Mouse (Mus musculus) intestine, embryonic 16.5 days (tissue): Measurements from ENCODE around the gene Cpne4. TPM values are rescaled to one million over a fixed set of nuclear protein-coding genes. Genes with fewer than 3 reads are reported as not detected.
A peak's percentile ranks its signal among the peaks of the same experiment; 100 is the strongest.

ENCODE experiments used
- ATAC-seq: fragments of 200-750 bp; cut with Nextera tagmentation; 2 replicates; pipeline ENCODE4 v1.8.0; 2017; ENCODE audit warnings: moderate TSS enrichment, moderate library complexity
- H3K27ac ChIP-seq: fragments of 300-500 bp; sonication (generic); 2 replicates; pipeline ENCODE4 v1.5.1; 2014; ENCODE audit warnings: mild to moderate bottlenecking, low read length
- H3K27me3 ChIP-seq: fragments of 300-500 bp; sonication (generic); replicated peaks from 2 replicates; pipeline ENCODE4 v1.6.1; 2014; ENCODE audit warnings: low read length, control low read depth, mixed read lengths; ENCODE audit not compliant: control insufficient read depth, insufficient read depth
- H3K36me3 ChIP-seq: fragments of 300-500 bp; sonication (generic); 2 replicates; pipeline ENCODE4 v1.6.1; 2014; ENCODE audit warnings: low read length, control low read depth; ENCODE audit not compliant: control insufficient read depth, insufficient read depth
- H3K4me1 ChIP-seq: fragments of 300-500 bp; sonication (generic); 2 replicates; pipeline ENCODE4 v1.6.1; 2014; ENCODE audit warnings: low read length, control low read depth, mixed read lengths; ENCODE audit not compliant: control insufficient read depth, insufficient read depth
- H3K4me2 ChIP-seq: fragments of 300-500 bp; sonication (generic); 2 replicates; pipeline ENCODE4 v1.6.1; 2014; ENCODE audit warnings: low read depth, low read length, control low read depth
- H3K4me3 ChIP-seq: fragments of 300-500 bp; sonication (generic); 2 replicates; pipeline ENCODE4 v1.5.1; 2014; ENCODE audit warnings: mild to moderate bottlenecking, low read length
- H3K9ac ChIP-seq: fragments of 300-500 bp; sonication (generic); 2 replicates; pipeline ENCODE4 v1.6.1; 2014; ENCODE audit warnings: low read depth, low read length
- H3K9me3 ChIP-seq: fragments of 300-500 bp; sonication (generic); 2 replicates; pipeline ENCODE4 v1.6.1; 2016; ENCODE audit warnings: low read length, control low read depth; ENCODE audit not compliant: control insufficient read depth
- WGBS: fragments of 180-500 bp; shearing (Covaris S2); extraction: QIAGEN DNeasy Blood & Tissue Kit; methylation state at CpG from one replicate; pipeline ENCODE4 v1.1.7; 2014; 5-methylcytosine and 5-hydroxymethylcytosine counted together
- polyA plus RNA-seq: library from polyadenylated mRNA; unstranded; fragments of >200 nt; fragmentation: Nextera tagmentation; extraction: Ambion mirVana; gene quantifications from 2 replicates; pipeline ENCODE4 v1.2.1, GENCODE M21; 2015

Gene Cpne4
- polyA plus RNA-seq, 1 experiment from 2014 or later = 1.1 TPM

GRCm38 (mm10) chr9:104890517-104890916, 343.4 kb downstream of the Cpne4 start:
- H3K9me3 ChIP-seq = no peaks in the 10 kb centered on the region
- no peak overlapping the region for H3K4me3 ChIP-seq
- H3K27ac ChIP-seq = no peak overlapping the region
- H3K4me2 ChIP-seq = no peak overlapping the region
- no peaks in the 10 kb centered on the region for H3K36me3 ChIP-seq
- no peak for ATAC-seq
- H3K9ac ChIP-seq = no peak overlapping the region
- no peaks in the 10 kb centered on the region for H3K27me3 ChIP-seq
- WGBS = 84% methylated on average over 3 of the region's 3 CpGs
- no peaks in the 10 kb centered on the region for H3K4me1 ChIP-seq

DNA sequence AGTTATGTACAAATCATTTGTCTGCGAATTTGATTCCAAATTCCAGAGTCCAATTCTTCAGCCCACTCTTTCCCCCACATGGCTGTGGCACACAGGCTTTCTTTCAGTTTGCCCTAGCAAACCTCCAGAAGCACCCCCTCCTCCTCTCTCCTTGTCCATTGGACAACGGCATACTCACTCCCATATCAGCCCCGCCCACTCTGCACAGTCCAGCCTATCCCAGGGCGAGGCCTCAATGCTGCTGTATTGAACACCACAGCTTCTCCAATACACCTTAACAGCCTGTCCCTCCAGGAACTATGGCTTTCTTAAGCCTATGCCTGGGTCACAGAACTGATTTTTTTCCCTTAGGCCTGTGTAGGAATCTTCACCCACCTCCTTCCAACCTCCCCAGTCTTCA, 348.3 kb downstream of the Cpne4 start:
- Histone ChIP-seq H3K36me3 (no peaks in the 10 kb centered on the region), H3K27me3 (no peaks in the 10 kb centered on the region), H3K4me2 (no peak overlapping the region), H3K27ac (no peak overlapping the region), H3K4me3 (no peak overlapping the region), H3K9ac (no peak overlapping the region), H3K4me1 (no peaks in the 10 kb centered on the region), H3K9me3 (no peaks in the 10 kb centered on the region)
- ATAC-seq = peak; percentile 60; the same call in 1 of the 2 replicates
- 70% methylated on average over 4 of the region's 4 CpGs for WGBS

DNA sequence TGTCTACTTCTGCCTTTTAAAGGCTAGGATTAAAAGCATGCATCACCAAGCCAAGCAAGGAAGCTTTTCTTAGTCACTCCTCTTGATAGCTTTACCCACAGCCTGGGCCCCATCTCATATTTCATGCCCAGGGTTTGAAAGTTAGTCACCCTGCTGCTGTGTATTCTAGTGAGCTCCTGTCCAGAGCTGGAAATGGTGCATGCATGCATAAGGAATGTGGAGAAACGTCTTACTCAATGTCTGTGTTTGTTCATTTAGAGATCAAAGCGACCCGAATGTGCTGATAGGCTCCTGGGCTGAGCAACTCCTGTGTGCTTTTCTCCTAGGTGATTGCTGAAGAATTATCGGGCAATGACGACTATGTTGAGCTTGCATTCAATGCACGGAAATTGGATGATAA, 354.0 kb downstream of the Cpne4 start:
- H3K9ac ChIP-seq = no peak overlapping the region
- no peak overlapping the region for H3K4me2 ChIP-seq
- H3K9me3 ChIP-seq = no peaks in the 10 kb centered on the region
- 41% methylated on average over 6 of the region's 6 CpGs for WGBS
- ATAC-seq = peak; percentile 67
- H3K27me3 ChIP-seq = no peaks in the 10 kb centered on the region
- H3K4me1 ChIP-seq = no peaks in the 10 kb centered on the region
- H3K27ac ChIP-seq = no peak overlapping the region
- no peak overlapping the region for H3K4me3 ChIP-seq
- no peaks in the 10 kb centered on the region for H3K36me3 ChIP-seq

DNA sequence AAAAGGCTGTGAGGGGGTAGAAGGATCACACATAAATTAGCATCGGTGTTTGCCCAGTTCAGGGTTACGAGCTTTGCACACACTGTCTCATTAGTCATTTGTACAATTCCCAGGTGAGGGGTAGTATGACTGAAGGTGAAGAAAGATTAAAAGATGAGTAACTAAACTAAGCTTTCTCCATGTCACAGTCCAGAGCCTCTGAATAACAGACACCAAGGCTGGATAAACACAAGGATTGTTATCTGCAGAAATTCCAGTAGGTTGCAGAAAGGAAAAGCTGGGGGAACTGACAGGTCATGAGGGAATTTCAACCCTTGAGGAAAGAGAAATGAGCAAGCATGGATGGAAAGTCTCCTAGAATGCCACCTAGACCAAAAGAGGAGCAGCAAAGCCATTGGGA, 354.7 kb downstream of the Cpne4 start:
- Histone ChIP-seq H3K4me3 (no peak overlapping the region), H3K27ac (no peak overlapping the region), H3K4me2 (no peak overlapping the region), H3K36me3 (no peaks in the 10 kb centered on the region), H3K9ac (no peak overlapping the region), H3K27me3 (no peaks in the 10 kb centered on the region), H3K9me3 (no peaks in the 10 kb centered on the region), H3K4me1 (no peaks in the 10 kb centered on the region)
- WGBS = 47% methylated on average over 2 of the region's 2 CpGs
- no peak for ATAC-seq

- no peak for ATAC-seq
- no peak overlapping the region for H3K4me2 ChIP-seq
- no peaks in the 10 kb centered on the region for H3K27me3 ChIP-seq
- no peaks in the 10 kb centered on the region for H3K4me1 ChIP-seq
- 70% methylated on average over 2 of the region's 2 CpGs for WGBS
- H3K4me3 ChIP-seq = no peak overlapping the region
- no peaks in the 10 kb centered on the region for H3K36me3 ChIP-seq
- no peak overlapping the region for H3K9ac ChIP-seq
- no peaks in the 10 kb centered on the region for H3K9me3 ChIP-seq
- no peak overlapping the region for H3K27ac ChIP-seq
These were observed 365.6 kb downstream of the Cpne4 start for GRCm38 (mm10) chr9:104912686-104913085.

- H3K4me1 ChIP-seq = no peaks in the 10 kb centered on the region
- no peak overlapping the region for H3K4me3 ChIP-seq
- no peaks in the 10 kb centered on the region for H3K9me3 ChIP-seq
- no peak overlapping the region for H3K27ac ChIP-seq
- no peak overlapping the region for H3K4me2 ChIP-seq
- no peaks in the 10 kb centered on the region for H3K36me3 ChIP-seq
- H3K9ac ChIP-seq = no peak overlapping the region
- 80% methylated on average over 2 of the region's 2 CpGs for WGBS
- no peaks in the 10 kb centered on the region for H3K27me3 ChIP-seq
- ATAC-seq = no peak
These were observed 366.2 kb downstream of the Cpne4 start for GRCm38 (mm10) chr9:104913327-104913726.

DNA sequence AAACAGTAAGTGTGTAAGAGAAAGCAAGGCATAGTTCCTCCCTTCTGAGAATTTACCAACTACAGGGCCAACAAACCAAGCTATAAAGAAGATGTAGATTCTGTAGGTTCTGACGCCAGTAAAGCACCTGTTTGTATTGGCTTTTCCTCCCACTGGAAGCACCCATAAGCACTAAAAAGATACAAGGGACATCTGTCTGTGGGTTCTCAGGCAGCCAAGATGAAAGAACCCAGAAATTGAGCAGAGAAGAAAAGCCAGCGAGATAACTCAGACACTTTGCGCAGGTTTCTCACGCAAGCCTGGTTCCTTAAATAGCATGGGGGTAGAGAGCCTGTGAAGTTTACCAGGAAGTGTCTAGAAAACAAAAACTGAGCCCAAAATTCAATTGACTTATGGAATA, 374.1 kb downstream of the Cpne4 start:
- 88% methylated on average over 4 of the region's 4 CpGs for WGBS
- Histone ChIP-seq H3K4me1 (no peaks in the 10 kb centered on the region), H3K4me3 (no peak overlapping the region), H3K4me2 (no peak overlapping the region), H3K27ac (no peak overlapping the region), H3K36me3 (no peaks in the 10 kb centered on the region), H3K27me3 (no peaks in the 10 kb centered on the region), H3K9me3 (no peaks in the 10 kb centered on the region), H3K9ac (no peak overlapping the region)
- ATAC-seq = no peak

DNA sequence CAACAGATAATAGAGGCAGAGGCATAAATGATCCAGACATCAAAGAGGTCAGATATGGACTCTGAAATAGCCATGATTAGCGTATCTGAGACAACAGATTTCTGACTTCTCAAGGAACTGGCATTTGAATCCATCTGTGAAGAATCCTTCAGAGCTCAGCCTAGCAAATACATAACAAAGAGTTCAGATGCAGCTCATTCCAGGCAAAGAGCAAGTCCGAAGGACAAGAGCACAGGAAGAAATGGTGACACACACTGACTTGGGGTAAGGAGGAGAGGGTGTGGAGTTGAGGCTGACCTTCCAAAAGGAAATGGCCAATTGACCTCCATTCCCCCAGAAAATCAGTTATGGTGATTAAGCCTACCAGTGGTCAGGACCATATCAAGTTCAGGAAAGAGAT, 375.0 kb downstream of the Cpne4 start:
- ATAC-seq = no peak
- Histone ChIP-seq H3K4me1 (no peaks in the 10 kb centered on the region), H3K36me3 (no peaks in the 10 kb centered on the region), H3K9ac (no peak overlapping the region), H3K27ac (no peak overlapping the region), H3K4me3 (no peak overlapping the region), H3K27me3 (no peaks in the 10 kb centered on the region), H3K9me3 (no peaks in the 10 kb centered on the region), H3K4me2 (no peak overlapping the region)
- WGBS = 74% methylated on average over 2 of the region's 2 CpGs

DNA sequence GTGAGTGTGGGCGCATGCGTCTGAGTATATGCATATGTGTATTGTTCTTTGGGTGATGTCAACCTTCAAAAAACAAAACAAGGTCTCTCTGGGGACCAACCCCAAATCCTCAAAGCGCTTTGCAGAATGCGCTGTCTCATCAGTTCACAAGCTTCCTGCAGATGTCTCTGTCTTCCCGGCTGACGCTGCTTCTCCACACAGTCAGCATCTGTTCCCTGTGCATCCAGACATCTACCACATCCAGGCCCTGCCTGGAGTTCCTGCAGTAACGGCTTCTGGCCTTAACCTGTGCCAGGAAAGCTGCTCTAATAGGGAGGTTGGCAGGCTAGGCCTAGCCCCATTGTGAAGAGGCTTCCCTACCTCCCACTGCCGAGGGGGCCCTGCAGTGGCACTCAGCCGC, 381.7 kb downstream of the Cpne4 start:
- no peak overlapping the region for H3K27ac ChIP-seq
- H3K4me1 ChIP-seq = no peaks in the 10 kb centered on the region
- H3K36me3 ChIP-seq = no peaks in the 10 kb centered on the region
- 76% methylated on average over 9 of the region's 9 CpGs for WGBS
- no peaks in the 10 kb centered on the region for H3K27me3 ChIP-seq
- H3K9ac ChIP-seq = no peak overlapping the region
- H3K4me2 ChIP-seq = no peak overlapping the region
- no peak overlapping the region for H3K4me3 ChIP-seq
- H3K9me3 ChIP-seq = no peaks in the 10 kb centered on the region
- no peak for ATAC-seq

DNA sequence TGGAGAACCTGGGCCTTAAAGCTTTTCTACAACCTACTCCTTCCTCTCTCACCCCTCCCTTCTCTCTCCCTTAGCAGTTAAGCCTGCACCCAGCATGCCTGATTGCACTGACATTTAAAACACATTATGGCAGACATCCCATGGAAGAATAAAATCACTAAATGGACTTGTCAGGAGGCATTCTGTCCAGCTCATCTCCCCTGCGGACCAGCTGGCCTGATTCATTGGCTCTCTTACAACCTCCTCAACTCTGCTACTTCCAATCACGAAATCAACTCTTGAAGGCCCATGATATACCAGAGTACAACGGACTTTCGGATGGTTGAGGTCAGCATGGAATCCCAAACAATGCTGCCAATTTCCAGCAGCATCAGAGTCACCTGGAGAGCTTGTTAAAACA, 393.3 kb downstream of the Cpne4 start:
- Histone ChIP-seq H3K9me3 (no peaks in the 10 kb centered on the region), H3K4me1 (no peaks in the 10 kb centered on the region), H3K9ac (no peak overlapping the region), H3K4me3 (no peak overlapping the region), H3K27ac (no peak overlapping the region), H3K4me2 (no peak overlapping the region), H3K27me3 (no peaks in the 10 kb centered on the region), H3K36me3 (no peaks in the 10 kb centered on the region)
- no peak for ATAC-seq
- 79% methylated on average over 4 of the region's 4 CpGs for WGBS
